Mouse (Mus musculus) lung, embryonic 16.5 days (tissue): ENCODE measurements at regions not wholly inside any gene's neighbourhood (a gene's known extent, or its start where the extent isn't known, plus 50 kb on each side); places are given as distances from the start of the nearest gene placed in this dataset.

ENCODE experiments used
- ATAC-seq: fragments of 200-750 bp; cut with Nextera tagmentation; 2 replicates; pipeline ENCODE4 v1.8.0; 2017; ENCODE audit warnings: low read depth, mild to moderate bottlenecking, moderate library complexity
- H3K27ac ChIP-seq: fragments of 300-500 bp; sonication (generic); 2 replicates; pipeline ENCODE4 v1.5.1; 2014; ENCODE audit warnings: mild to moderate bottlenecking, control low read depth, low read length
- H3K27me3 ChIP-seq: fragments of 300-500 bp; sonication (generic); 2 replicates; pipeline ENCODE4 v1.6.1; 2014; ENCODE audit warnings: low read depth, low read length, mixed read lengths; ENCODE audit not compliant: control insufficient read depth, insufficient read depth
- H3K36me3 ChIP-seq: fragments of 300-500 bp; sonication (generic); 2 replicates; pipeline ENCODE4 v1.6.1; 2014; ENCODE audit warnings: low read length; ENCODE audit not compliant: control insufficient read depth, insufficient read depth
- H3K4me1 ChIP-seq: fragments of 300-500 bp; sonication (generic); replicated peaks from 2 replicates; pipeline ENCODE4 v1.6.1; 2014; ENCODE audit warnings: low read length, mixed read lengths; ENCODE audit not compliant: control insufficient read depth, insufficient read depth
- H3K4me2 ChIP-seq: fragments of 300-500 bp; sonication (generic); 2 replicates; pipeline ENCODE4 v1.6.1; 2014; ENCODE audit warnings: low read depth, low read length, control low read depth
- H3K4me3 ChIP-seq: fragments of 300-500 bp; sonication (generic); 2 replicates; pipeline ENCODE4 v1.5.1; 2014; ENCODE audit warnings: mild to moderate bottlenecking, low read length, control low read depth
- H3K9ac ChIP-seq: fragments of 300-500 bp; sonication (generic); 2 replicates; pipeline ENCODE4 v1.6.1; 2014; ENCODE audit warnings: low read length, control low read depth
- H3K9me3 ChIP-seq: fragments of 300-500 bp; sonication (generic); 2 replicates; pipeline ENCODE4 v1.6.1; 2016; ENCODE audit warnings: low read length; ENCODE audit not compliant: control insufficient read depth
- WGBS: fragments of 180-500 bp; shearing (Covaris S2); extraction: QIAGEN DNeasy Blood & Tissue Kit; methylation state at CpG from one replicate; pipeline ENCODE4 v1.1.7; 2014; 5-methylcytosine and 5-hydroxymethylcytosine counted together

- H3K27ac ChIP-seq = no peak overlapping the region
- H3K36me3 ChIP-seq = no peaks in the 10 kb centered on the region
- 79% methylated on average over 6 of the region's 6 CpGs for WGBS
- H3K4me1 ChIP-seq = no peaks in the 10 kb centered on the region
- no peak overlapping the region for H3K9ac ChIP-seq
- H3K27me3 ChIP-seq = no peaks in the 10 kb centered on the region
- no peak overlapping the region for H3K4me3 ChIP-seq
- no peak overlapping the region for H3K4me2 ChIP-seq
- ATAC-seq = no peak
- no peaks in the 10 kb centered on the region for H3K9me3 ChIP-seq
These were observed 230.8 kb downstream of the Gm4791 start for GRCm38 (mm10) chr9:47229296-47229695.

DNA sequence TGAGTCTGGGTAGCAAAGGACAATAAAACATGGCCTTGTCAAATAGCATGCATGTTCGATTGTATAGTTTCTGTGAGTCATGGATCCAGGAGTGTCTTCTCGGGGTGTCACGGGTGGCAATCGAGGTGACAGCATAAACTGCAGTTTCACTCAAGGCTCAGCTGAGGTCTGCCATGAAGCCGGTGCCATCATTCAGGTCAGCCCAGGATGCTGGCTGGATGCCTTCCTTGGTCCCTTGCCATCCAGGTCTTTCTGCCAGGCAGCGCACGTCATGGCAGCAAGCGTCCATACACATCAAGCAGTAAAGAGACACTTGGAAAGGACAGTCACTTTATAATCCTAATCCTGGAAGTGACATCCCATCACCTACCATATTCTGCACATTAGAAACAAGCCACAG is 242.4 kb downstream of the Gm4791 start:
- 89% methylated on average over 8 of the region's 8 CpGs for WGBS
- no peak overlapping the region for H3K9ac ChIP-seq
- no peak overlapping the region for H3K27ac ChIP-seq
- no peaks in the 10 kb centered on the region for H3K36me3 ChIP-seq
- H3K9me3 ChIP-seq = no peaks in the 10 kb centered on the region
- no peak overlapping the region for H3K4me3 ChIP-seq
- H3K4me1 ChIP-seq = no peaks in the 10 kb centered on the region
- no peak for ATAC-seq
- H3K4me2 ChIP-seq = no peak overlapping the region
- H3K27me3 ChIP-seq = no peaks in the 10 kb centered on the region

- Histone ChIP-seq H3K4me2 (no peak overlapping the region), H3K27ac (no peak overlapping the region), H3K9ac (no peak overlapping the region), H3K27me3 (no peaks in the 10 kb centered on the region), H3K9me3 (no peaks in the 10 kb centered on the region), H3K4me1 (no peaks in the 10 kb centered on the region), H3K4me3 (no peak overlapping the region), H3K36me3 (no peaks in the 10 kb centered on the region)
- WGBS = 50% methylated on average over 6 of the region's 6 CpGs
- ATAC-seq = no peak
These were observed 243.5 kb downstream of the Gm4791 start for GRCm38 (mm10) chr9:47242051-47242450.

DNA sequence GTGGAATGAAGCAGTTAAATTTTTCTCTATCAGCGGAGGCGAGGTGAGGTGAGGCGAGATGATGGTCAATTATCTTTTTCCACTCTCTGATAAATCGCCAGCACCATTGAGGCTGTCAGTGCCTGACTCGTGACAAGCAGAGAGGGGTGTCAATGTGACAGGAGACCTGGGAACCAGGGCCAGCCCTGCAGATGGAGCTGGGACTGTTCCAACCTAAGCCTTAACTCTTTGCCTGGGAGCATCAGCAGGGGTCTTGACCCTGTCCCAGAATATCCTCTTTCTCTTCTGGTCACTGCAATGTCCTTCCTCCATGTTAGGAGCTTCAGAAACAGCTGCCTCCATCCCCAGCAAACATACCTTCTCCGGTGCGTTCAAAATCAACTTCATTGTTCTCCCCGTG is 244.0 kb downstream of the Gm4791 start:
- no peaks in the 10 kb centered on the region for H3K36me3 ChIP-seq
- 49% methylated on average over 8 of the region's 8 CpGs for WGBS

DNA sequence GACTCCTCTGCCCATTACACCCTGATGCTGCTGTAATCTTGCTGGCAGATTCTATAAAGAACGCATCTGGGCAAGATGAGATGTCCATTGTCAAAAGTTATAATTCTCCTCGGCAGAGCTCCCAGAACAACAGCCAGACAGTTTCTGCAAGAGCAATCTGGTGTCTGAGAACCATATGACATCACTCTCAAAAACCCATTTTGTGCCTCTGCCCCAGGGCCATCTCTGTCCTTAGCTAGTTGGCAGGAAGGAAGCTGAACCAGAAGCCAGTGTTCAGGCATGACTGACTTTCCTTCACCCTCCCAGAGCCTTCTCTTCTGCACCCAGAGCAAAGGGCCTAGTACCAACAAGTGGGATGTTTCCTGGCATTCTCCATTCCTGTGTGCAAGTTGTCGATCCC is 250.5 kb downstream of the Gm4791 start:
- H3K9me3 ChIP-seq = no peaks in the 10 kb centered on the region
- no peaks in the 10 kb centered on the region for H3K4me1 ChIP-seq
- no peaks in the 10 kb centered on the region for H3K36me3 ChIP-seq
- H3K9ac ChIP-seq = no peak overlapping the region
- no peak for ATAC-seq
- no peak overlapping the region for H3K27ac ChIP-seq
- no peak overlapping the region for H3K4me2 ChIP-seq
- WGBS = 75% methylated on average over 3 of the region's 3 CpGs
- no peak overlapping the region for H3K4me3 ChIP-seq
- no peaks in the 10 kb centered on the region for H3K27me3 ChIP-seq

More for the DNA sequence above, 244.0 kb downstream of the Gm4791 start:
- Histone ChIP-seq H3K4me1 (no peaks in the 10 kb centered on the region), H3K27ac (no peak overlapping the region), H3K9me3 (no peaks in the 10 kb centered on the region), H3K27me3 (no peaks in the 10 kb centered on the region), H3K9ac (no peak overlapping the region), H3K4me3 (no peak overlapping the region), H3K4me2 (no peak overlapping the region)
- no peak for ATAC-seq

DNA sequence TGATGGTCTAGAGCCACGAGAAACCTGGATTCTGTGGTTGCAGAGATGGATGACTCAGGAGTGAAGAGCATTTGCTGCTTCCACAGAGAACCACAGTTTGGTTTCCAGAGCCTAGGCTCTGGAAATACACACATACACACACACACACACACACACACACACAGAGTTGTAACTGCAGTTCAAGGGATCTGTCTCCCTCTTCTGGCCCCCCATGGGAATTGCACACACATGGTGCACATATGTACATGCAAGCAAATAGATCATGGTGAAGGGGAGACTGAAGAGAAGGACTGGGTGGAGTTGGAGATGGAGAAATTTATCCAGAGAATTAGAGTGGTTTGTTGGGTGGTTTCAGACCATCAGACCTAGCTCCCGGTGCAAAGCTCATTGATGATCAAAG is 252.6 kb downstream of the Gm4791 start:
- Histone ChIP-seq H3K4me2 (no peak overlapping the region), H3K4me1 (no peaks in the 10 kb centered on the region), H3K36me3 (no peaks in the 10 kb centered on the region), H3K9me3 (no peaks in the 10 kb centered on the region), H3K27ac (no peak overlapping the region), H3K27me3 (no peaks in the 10 kb centered on the region), H3K9ac (no peak overlapping the region), H3K4me3 (no peak overlapping the region)
- ATAC-seq = no peak
- WGBS = 93% methylated on average over 2 of the region's 2 CpGs

DNA sequence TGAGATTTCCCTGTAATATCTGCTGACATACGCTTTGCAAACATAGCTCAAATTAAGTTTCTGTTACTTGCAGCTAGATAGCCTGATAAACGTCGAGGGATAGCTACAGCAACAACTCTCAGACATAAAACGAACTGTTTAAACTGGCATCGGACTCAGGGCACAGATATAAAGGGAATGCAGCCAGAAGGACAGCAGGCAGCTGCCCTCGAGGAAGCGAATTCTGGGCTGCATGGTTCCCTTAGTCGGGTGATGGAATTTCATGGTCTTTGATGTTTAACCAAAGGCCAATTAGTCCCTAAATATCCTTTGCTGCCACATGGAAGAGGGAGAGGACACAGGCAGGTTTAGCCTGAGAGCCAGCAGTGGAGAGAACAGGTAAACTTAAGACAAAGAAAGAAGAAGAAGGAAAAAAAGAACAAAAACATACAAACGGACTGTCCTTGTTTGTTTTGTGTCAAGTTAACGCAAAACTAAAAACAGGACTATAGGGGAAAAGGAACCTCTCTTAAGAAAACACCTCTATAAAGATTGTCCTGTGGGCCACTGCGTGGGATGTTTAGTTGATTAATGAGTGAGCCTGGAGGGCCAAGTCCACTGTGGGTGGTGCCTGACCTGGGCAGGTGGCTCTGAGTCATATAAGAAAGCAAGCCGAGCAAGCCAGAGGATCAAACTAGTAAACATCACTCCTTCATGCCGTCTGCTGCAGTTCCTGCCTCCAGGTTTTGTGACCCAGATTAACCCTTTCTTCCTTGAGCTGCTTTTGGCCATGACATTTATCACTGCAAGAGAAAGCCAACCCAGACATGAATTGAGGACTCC is 255.5 kb downstream of the Gm4791 start:
- Histone ChIP-seq H3K27ac (no peak overlapping the region), H3K27me3 (no peaks in the 10 kb centered on the region), H3K4me1 (no peaks in the 10 kb centered on the region), H3K36me3 (no peaks in the 10 kb centered on the region), H3K9me3 (no peaks in the 10 kb centered on the region), H3K4me2 (no peak overlapping the region), H3K9ac (no peak overlapping the region), H3K4me3 (no peak overlapping the region)
- ATAC-seq = no peak
- 37% methylated on average over 13 of the region's 13 CpGs for WGBS

GRCm38 (mm10) chr9:47265946-47266490 is 264.0 kb upstream of the Cadm1 start:
- 19% methylated on average over 9 of the region's 9 CpGs for WGBS
- H3K9ac ChIP-seq = no peak overlapping the region
- H3K27ac ChIP-seq = peak overlapping the region; percentile 40; the same call in 1 of the 2 replicates
- no peak overlapping the region for H3K4me2 ChIP-seq
- peaks cover 13% of the 10 kb centered on the region for H3K4me1 ChIP-seq
- H3K4me3 ChIP-seq = no peak overlapping the region
- H3K27me3 ChIP-seq = no peaks in the 10 kb centered on the region; the same call in 1 of the 2 replicates
- no peaks in the 10 kb centered on the region for H3K9me3 ChIP-seq
- ATAC-seq = peak; percentile 80
- H3K36me3 ChIP-seq = no peaks in the 10 kb centered on the region

DNA sequence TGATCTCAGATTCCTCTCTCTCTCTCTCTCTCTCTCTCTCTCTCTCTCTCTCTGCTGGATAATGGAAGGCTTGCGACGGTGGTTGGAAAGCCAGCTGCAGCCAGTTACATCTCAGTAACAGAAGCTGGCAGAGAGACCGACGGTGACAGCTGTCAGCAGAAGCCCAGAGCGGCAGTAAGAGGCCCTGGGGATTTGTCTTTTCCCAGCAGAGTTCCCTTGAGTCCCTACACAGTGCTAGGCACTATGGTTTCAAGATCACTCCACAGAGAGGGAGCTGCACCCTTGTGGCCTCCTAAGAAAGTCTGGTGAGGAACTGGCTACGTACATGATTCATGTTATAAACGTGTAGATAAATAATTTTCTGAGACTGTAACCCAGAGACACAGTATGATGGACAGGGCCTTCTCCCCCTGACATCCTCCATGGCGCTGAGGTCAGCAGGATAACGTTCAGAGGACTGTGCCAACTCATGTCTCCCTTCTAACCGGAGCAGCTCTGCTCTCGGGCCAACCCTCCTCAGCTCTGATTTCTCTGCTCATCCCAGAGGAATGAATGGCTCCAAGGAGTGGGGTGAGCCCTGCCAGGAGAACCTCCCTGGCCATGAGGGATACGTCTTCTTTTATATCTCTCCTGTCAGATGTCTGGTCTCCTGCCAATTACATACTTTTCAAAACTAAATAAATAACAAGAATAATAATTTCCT is 253.5 kb upstream of the Cadm1 start:
- Histone ChIP-seq H3K9ac (no peak overlapping the region), H3K27ac (peak overlapping the region; percentile 62), H3K9me3 (no peaks in the 10 kb centered on the region), H3K27me3 (no peaks in the 10 kb centered on the region), H3K4me1 (peaks cover 20% of the 10 kb centered on the region), H3K4me3 (no peak overlapping the region), H3K4me2 (no peak overlapping the region), H3K36me3 (no peaks in the 10 kb centered on the region)
- 28% methylated on average over 12 of the region's 12 CpGs for WGBS
- ATAC-seq = peak; percentile 83
